Mouse (Mus musculus): ENCODE measurements around the gene Trim40. TPM values are rescaled to one million over a fixed set of nuclear protein-coding genes. Genes with fewer than 3 reads are reported as not detected.
"Not testable (repeated sequence)": the region's sequence is repeated elsewhere in the genome, so short reads cannot be mapped to it uniquely, and the experiment has no call there.

The Trim40 gene
- total RNA-seq, 1 experiment from 2014 or later = 0.61 TPM

GRCm38 (mm10) chr17:36892362-36892761 is 2.4 kb upstream of the Trim40 start:
- DNase-seq = peak; percentile 31

DNA sequence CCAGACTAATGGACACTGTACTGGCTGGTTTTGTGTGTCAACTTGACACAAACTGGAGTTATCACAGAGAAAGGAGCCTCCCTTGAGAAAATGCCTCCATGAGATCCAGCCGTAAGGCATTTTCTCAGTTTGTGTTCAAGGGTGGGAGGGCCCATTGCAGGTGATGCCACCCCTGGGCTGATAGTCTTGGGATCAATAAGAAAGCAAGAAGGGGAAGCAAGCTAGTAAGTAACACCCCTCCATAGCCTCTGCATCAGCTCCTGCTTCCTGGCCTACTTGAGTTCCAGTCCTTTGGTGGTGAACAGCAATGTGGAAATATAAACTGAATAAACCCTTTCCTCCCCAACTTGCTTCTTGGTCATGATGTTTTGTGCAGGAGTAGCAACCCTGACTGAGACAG is 1.6 kb upstream of the Trim40 start:
- DNase-seq = not testable (repeated sequence)

GRCm38 (mm10) chr17:36885132-36885790 is 4.7 kb downstream of the Trim40 start:
- DNase-seq = no peak

GRCm38 (mm10) chr17:36883350-36883749 is 6.6 kb downstream of the Trim40 start:
- no peak for DNase-seq

GRCm38 (mm10) chr17:36874636-36875035 is 15.3 kb downstream of the Trim40 start:
- DNase-seq = no peak

GRCm38 (mm10) chr17:36869955-36870810 is 19.7 kb downstream of the Trim40 start:
- peak; percentile 26 for DNase-seq

GRCm38 (mm10) chr17:36869284-36869954 is 20.5 kb downstream of the Trim40 start, which contains the start of gene Trim10:
Gene Trim10 (plus strand): TSS chr17:36869574.
- DNase-seq = no peak

- no peak for DNase-seq
These were observed 21.1 kb downstream of the Trim40 start for GRCm38 (mm10) chr17:36868836-36869235.

GRCm38 (mm10) chr17:36866719-36867527 is 23.0 kb downstream of the Trim40 start, which contains the start of gene Trim15:
Gene Trim15 (minus strand): TSS chr17:36867210.
- DNase-seq = no peak

- DNase-seq = no peak
These were observed 28.2 kb downstream of the Trim40 start for GRCm38 (mm10) chr17:36861680-36862079.

GRCm38 (mm10) chr17:36858181-36858580 is 31.7 kb downstream of the Trim40 start:
- DNase-seq = no peak

GRCm38 (mm10) chr17:36856236-36856635 is 33.7 kb downstream of the Trim40 start:
- DNase-seq = no peak

GRCm38 (mm10) chr17:36855484-36855883 is 34.4 kb downstream of the Trim40 start:
- DNase-seq = no peak

DNA sequence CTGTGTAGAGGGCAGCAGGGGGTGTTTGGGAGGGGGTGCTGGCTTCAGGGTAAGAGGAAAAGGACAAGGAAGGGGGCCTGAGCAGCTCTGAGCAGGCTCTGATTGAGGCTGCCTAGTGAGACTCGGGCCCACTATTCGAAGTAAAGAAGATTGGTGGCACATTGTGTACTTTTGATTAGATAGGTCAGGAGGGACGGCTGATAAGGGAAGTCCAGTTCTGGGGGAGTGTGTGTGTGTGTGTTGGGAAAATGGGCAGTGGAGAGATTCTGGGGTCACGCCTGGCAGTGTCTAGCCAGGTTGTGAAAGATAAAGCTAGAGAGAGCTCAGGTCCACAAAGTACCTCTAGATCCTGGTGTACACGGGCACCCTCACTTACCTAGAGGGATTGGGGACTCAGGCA is 38.3 kb downstream of the Trim40 start:
- no peak for DNase-seq

- no peak for DNase-seq
These were observed 38.7 kb downstream of the Trim40 start for GRCm38 (mm10) chr17:36851200-36851599.

- no peak for DNase-seq
These were observed 39.9 kb downstream of the Trim40 start for GRCm38 (mm10) chr17:36849992-36850391.

DNA sequence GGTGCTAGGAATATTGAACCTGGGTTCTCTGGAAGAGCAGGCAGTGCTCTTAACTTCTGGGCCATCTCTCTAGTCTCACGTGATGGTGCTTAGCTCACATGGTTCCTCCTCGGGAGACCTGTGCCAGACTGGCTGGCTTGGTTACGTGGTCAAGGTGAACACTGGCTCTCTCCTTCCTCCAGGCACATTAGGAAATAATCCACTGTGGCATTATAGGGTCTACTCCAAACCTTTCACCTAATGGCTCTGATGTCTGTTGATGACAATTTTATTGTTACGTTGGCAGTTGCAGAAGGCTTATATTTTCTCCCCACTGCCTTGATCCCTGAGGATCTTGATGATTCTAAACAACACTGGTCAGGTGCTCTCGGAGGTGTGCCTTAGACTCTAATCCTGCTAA is 41.0 kb downstream of the Trim40 start:
- DNase-seq = no peak

DNA sequence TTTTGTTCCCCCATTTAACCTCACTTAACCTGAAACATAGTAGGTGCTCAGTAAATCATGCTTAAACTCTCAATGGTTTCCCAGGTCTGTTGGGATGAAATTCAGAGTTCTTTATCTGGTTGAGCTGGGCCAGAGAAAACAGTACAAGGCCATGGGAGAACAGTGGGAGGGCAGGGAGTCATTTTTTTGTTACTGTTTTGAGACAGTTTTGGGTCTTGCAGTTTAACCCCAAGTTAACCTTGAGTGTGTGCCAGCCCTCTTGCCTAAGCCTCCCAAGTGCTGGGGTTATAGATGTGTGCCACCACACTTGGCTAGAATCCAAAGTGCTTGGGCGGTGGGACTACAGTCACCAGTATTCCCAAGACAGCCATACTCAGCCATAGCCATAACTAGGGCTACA is 45.2 kb downstream of the Trim40 start:
- peak; percentile 61 for DNase-seq

DNA sequence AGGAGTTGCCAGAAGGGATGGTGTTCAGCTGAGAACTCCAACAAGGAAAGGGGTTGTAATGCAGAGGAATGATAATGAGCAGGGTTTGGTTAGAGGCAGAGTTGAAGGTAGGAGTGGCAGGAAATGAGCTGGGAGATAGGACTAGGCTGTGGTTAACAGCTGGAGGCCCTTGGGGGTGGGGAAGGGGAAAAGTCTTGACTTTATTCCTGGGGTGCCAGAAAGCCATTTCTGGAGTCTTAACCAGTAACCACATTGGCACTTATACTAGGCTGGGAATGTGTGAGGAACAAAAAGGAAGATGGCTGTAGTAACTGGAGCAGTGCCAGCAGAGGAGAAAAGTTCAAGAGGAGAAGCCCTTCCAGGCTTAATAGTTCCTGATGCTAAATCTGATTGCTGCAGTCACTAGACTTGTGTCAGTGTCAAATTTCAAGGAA is 45.6 kb downstream of the Trim40 start:
- no peak for DNase-seq

- no peak for DNase-seq
These were observed 46.2 kb downstream of the Trim40 start for GRCm38 (mm10) chr17:36843696-36844095.

DNA sequence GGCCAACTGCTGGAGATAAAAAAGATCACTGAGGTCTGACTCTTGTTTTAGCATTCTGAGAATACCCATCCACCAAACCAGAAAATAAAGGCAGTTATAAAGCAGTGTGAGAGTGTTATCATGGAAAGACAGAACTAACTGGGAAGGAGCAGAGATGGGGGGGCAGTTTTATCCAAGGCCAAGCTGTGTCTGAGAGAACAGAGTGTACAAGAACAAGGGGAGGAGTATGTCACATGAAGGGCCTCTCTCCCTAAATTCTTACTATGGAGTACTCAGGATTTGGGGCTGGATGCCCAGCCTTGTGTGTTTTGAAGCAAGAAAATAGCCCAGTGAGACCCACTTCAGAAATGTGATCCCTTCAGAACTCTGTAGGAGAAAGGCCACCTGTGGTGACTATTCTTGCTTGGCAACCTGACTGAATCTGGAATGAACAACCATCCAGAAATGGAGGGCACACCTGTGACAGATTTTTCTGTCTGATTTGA is 48.9 kb downstream of the Trim40 start:
- DNase-seq = no peak

DNA sequence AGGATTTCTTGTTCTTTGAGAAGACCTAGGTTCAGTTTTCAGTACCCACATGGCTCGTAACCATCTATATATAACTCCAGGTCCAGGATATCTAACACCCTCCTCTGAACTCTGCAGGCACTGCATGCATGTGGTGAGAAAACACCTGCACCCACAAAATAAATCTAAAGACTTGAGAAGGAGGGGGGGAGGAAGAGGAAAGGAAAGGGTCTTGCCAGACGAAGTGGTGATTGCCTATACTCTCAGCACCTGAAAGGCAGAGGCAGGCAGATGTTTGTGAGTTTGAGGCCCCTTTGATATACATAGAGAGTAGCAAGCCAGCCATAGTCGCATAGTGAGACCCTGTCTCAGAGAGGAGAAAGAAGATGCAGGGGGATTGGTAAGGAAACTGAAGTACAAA is 50.0 kb downstream of the Trim40 start:
- no peak for DNase-seq

All from adrenal gland, postnatal 25 days (tissue).